Mouse (Mus musculus): ENCODE data around the gene Gm45837.
"Not testable (repeated sequence)": the region's sequence is repeated elsewhere in the genome, so short reads cannot be mapped to it uniquely, and the experiment has no call there.

GRCm38 (mm10) chr7:101559393-101559792, 148.7 kb downstream of the Gm45837 start:
- TF ChIP-seq CHD2 (IDR thresholded peaks at IDR 0.05; ENCODE audit: low read depth, low read length); ZNF384 (IDR thresholded peaks at IDR 0.05; ENCODE audit: low read depth, low read length); ZC3H11A (IDR thresholded peaks at IDR 0.05; ENCODE audit: borderline replicate concordance, low read depth, low read length): not testable (repeated sequence)

All from ES-E14 (cell line).